Mouse (Mus musculus) olfactory bulb, adult 2 months (tissue): ENCODE data around the gene Naif1.

ENCODE experiments used
- CTCF ChIP-seq: fragments of 200-500 bp; IDR thresholded peaks from 2 replicates; pipeline ENCODE4 v1.5.1; 2012; ENCODE audit warnings: low read depth, mild to moderate bottlenecking, low read length, moderate library complexity; ENCODE audit not compliant: insufficient read depth
- POLR2A ChIP-seq: fragments of 200-500 bp; IDR thresholded peaks from 2 replicates; pipeline ENCODE4 v1.6.1; 2012; ENCODE audit warnings: mild to moderate bottlenecking, low read depth, low read length, moderate library complexity; ENCODE audit not compliant: insufficient read depth

DNA sequence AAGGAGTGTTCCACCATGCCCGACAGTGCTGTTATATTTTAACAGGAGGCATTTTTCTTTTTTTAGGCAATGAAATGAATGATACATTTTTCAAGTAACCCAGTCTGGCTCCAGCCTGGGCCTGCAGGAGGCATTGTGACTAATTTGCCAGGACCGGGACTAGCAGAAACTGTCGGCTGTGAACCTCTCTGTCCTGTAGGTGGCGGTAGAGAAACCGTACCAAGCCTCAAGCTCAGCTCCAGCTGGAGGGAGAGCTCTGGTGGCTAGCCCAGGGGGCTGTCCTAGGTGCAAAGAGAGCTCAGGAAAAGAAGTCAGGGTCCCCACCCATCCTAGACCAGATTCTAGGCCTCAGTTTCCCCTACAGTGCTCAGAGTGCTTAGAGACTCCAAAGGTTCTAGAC, 38.4 kb downstream of the Naif1 start:
- TF ChIP-seq CTCF, result peak; percentile 51; the same call in 1 of the 2 replicates
- TF ChIP-seq POLR2A, result no peak
